11 mouse cellular contexts compared by ENCODE assay signal in genomic region chr13:56108849-56109519, GRCm38 (mm10). TPM values are rescaled to one million over a fixed set of nuclear protein-coding genes. Genes with fewer than 3 reads are reported as not detected.
A peak's percentile ranks its signal among the peaks of the same experiment; 100 is the strongest.
DNase-seq lines count a peak whose midpoint lies in the region; ATAC-seq and TF ChIP-seq lines count a peak whose summit lies in the region.
"Had no signal": no experiment of that assay in that cellular context is flagged by ENCODE, and none has a peak within 500 bp of the region (broad histone marks: within the 10 kb centered on the region; RNA-seq: fewer than 3 reads in every experiment).

No protein-coding gene starts in this region.

- DNase-seq in forebrain, postnatal 0 days: no peak
- DNase-seq in kidney, adult 11 months: no peak
- no peak for DNase-seq in gastrocnemius, postnatal 10 days
- DNase-seq in thymus, postnatal 10 days (ENCODE audit: low spot score in 2 of 2): no peak
- DNase-seq: cerebellum, postnatal 25 days; kidney, postnatal 36 days had no signal

- peaks cover 55% of the 10 kb centered on the region for H3K36me3 ChIP-seq in forebrain, embryonic 12.5 days (replicated peaks)
- peaks cover 13% of the 10 kb centered on the region; the same call in 1 of the 2 replicates for H3K36me3 ChIP-seq in forebrain, postnatal 0 days (ENCODE audit: insufficient read depth)
- H3K36me3 ChIP-seq in kidney, embryonic 15.5 days: peaks cover 32% of the 10 kb centered on the region
- H3K36me3 ChIP-seq in hindbrain, embryonic 15.5 days: peaks cover 4% of the 10 kb centered on the region; the same call in 1 of the 2 replicates
- peaks cover 18% of the 10 kb centered on the region for H3K36me3 ChIP-seq in neural tube, embryonic 13.5 days

- TF ChIP-seq CTCF in forebrain, postnatal 0 days (IDR thresholded peaks at IDR 0.05; ENCODE audit: low read depth): no peak

- WGBS in forebrain, embryonic 12.5 days: 66% methylated on average over 17 of the region's 17 CpGs
- 49% methylated on average over 17 of the region's 17 CpGs for WGBS in forebrain, postnatal 0 days
- 36% methylated on average over 17 of the region's 17 CpGs for WGBS in kidney, embryonic 15.5 days
- 48% methylated on average over 17 of the region's 17 CpGs for WGBS in hindbrain, embryonic 15.5 days
- WGBS in neural tube, embryonic 13.5 days: 45% methylated on average over 17 of the region's 17 CpGs

- no peaks in the 10 kb centered on the region for H3K27me3 ChIP-seq in forebrain, embryonic 12.5 days
- H3K27me3 ChIP-seq in forebrain, postnatal 0 days (ENCODE audit: insufficient read depth, low read length): no peaks in the 10 kb centered on the region
- no peaks in the 10 kb centered on the region for H3K27me3 ChIP-seq in kidney, embryonic 15.5 days
- no peaks in the 10 kb centered on the region for H3K27me3 ChIP-seq in hindbrain, embryonic 15.5 days
- no peaks in the 10 kb centered on the region for H3K27me3 ChIP-seq in neural tube, embryonic 13.5 days
- H3K27me3 ChIP-seq: megakaryocyte, embryonic 14.5 days had no signal

- no peaks in the 10 kb centered on the region for H3K9me3 ChIP-seq in forebrain, embryonic 12.5 days
- no peaks in the 10 kb centered on the region for H3K9me3 ChIP-seq in forebrain, postnatal 0 days (ENCODE audit: low read length)
- H3K9me3 ChIP-seq in kidney, embryonic 15.5 days (replicated peaks): no peaks in the 10 kb centered on the region
- no peaks in the 10 kb centered on the region for H3K9me3 ChIP-seq in hindbrain, embryonic 15.5 days
- H3K9me3 ChIP-seq in neural tube, embryonic 13.5 days: no peaks in the 10 kb centered on the region
- H3K9me3 ChIP-seq: megakaryocyte, embryonic 14.5 days had no signal

- peak overlapping the region; percentile 22; the same call in 1 of the 2 replicates for H3K27ac ChIP-seq in forebrain, embryonic 12.5 days
- H3K27ac ChIP-seq in forebrain, postnatal 0 days (ENCODE audit: low read depth, low read length): no peak overlapping the region
- H3K27ac ChIP-seq in kidney, embryonic 15.5 days: peak overlapping the region; percentile 76
- H3K27ac ChIP-seq in hindbrain, embryonic 15.5 days (replicated peaks): peak overlapping the region; percentile 51
- H3K27ac ChIP-seq in neural tube, embryonic 13.5 days (replicated peaks): peak overlapping the region; percentile 54

- H3K9ac ChIP-seq in forebrain, embryonic 12.5 days: no peak overlapping the region
- H3K9ac ChIP-seq in forebrain, postnatal 0 days: no peak overlapping the region; the same call in 1 of the 2 replicates
- H3K9ac ChIP-seq in kidney, embryonic 15.5 days: no peak overlapping the region
- H3K9ac ChIP-seq in hindbrain, embryonic 15.5 days: no peak overlapping the region
- 0 out of 2 replicates have a peak overlapping the region, but pooled peaks have one; percentile 46 for H3K9ac ChIP-seq in neural tube, embryonic 13.5 days

- ATAC-seq in forebrain, embryonic 12.5 days (ENCODE audit: low FRiP score): peak; percentile 46; the same call in 1 of the 2 replicates
- no peak for ATAC-seq in forebrain, postnatal 0 days
- ATAC-seq in kidney, embryonic 15.5 days (replicated peaks; ENCODE audit: low FRiP score): peak; percentile 59; the same call in 1 of the 2 replicates
- peak; percentile 24; the same call in 1 of the 2 replicates for ATAC-seq in hindbrain, embryonic 15.5 days (ENCODE audit: low FRiP score, low read depth)
- peak; percentile 60; the same call in 1 of the 2 replicates for ATAC-seq in neural tube, embryonic 13.5 days (ENCODE audit: low read depth)

- no peak overlapping the region for H3K4me3 ChIP-seq in forebrain, embryonic 12.5 days (replicated peaks)
- H3K4me3 ChIP-seq in forebrain, postnatal 0 days (ENCODE audit: low read depth, low read length): no peak overlapping the region
- H3K4me3 ChIP-seq in kidney, embryonic 15.5 days (replicated peaks): no peak overlapping the region
- H3K4me3 ChIP-seq in hindbrain, embryonic 15.5 days: no peak overlapping the region
- H3K4me3 ChIP-seq in neural tube, embryonic 13.5 days: no peak overlapping the region
- H3K4me3 ChIP-seq: megakaryocyte, embryonic 14.5 days had no signal

- peaks cover 35% of the 10 kb centered on the region for H3K4me1 ChIP-seq in forebrain, embryonic 12.5 days
- peaks cover 10% of the 10 kb centered on the region; the same call in 1 of the 2 replicates for H3K4me1 ChIP-seq in forebrain, postnatal 0 days (ENCODE audit: insufficient read depth)
- H3K4me1 ChIP-seq in kidney, embryonic 15.5 days: peaks cover 77% of the 10 kb centered on the region
- peaks cover 67% of the 10 kb centered on the region for H3K4me1 ChIP-seq in hindbrain, embryonic 15.5 days (replicated peaks)
- H3K4me1 ChIP-seq in neural tube, embryonic 13.5 days (replicated peaks): peaks cover 80% of the 10 kb centered on the region

- H3K4me2 ChIP-seq in forebrain, embryonic 12.5 days: no peak overlapping the region
- H3K4me2 ChIP-seq in forebrain, postnatal 0 days (ENCODE audit: low read depth): no peak overlapping the region
- peak overlapping the region; percentile 16; the same call in 1 of the 2 replicates for H3K4me2 ChIP-seq in kidney, embryonic 15.5 days
- no peak overlapping the region for H3K4me2 ChIP-seq in hindbrain, embryonic 15.5 days
- H3K4me2 ChIP-seq in neural tube, embryonic 13.5 days: 0 out of 2 replicates have a peak overlapping the region, but pooled peaks have one; percentile 2

RNA-seq across cellular contexts. Expression of gene H2afy, which starts 27.2 kb away (rescaled TPM):
- polyA plus RNA-seq in forebrain, embryonic 12.5 days (2016; fragmentation: Nextera tagmentation; extraction: Ambion mirVana): 651 and 663 TPM in 2 replicates
- 151 and 181 TPM in 2 replicates for total RNA-seq in forebrain, postnatal 0 days (2014; rRNA removed)
- polyA plus RNA-seq in forebrain, postnatal 0 days (2015; fragmentation: Nextera tagmentation; extraction: Ambion mirVana): 169 and 171 TPM in 2 replicates
- polyA plus RNA-seq in kidney, embryonic 15.5 days (2015; fragmentation: Nextera tagmentation; extraction: Ambion mirVana): 395 and 406 TPM in 2 replicates
- 294 and 309 TPM in 2 replicates for polyA plus RNA-seq in hindbrain, embryonic 15.5 days (2015; fragmentation: Nextera tagmentation; extraction: Ambion mirVana)
- polyA plus RNA-seq in neural tube, embryonic 13.5 days (2015; fragmentation: Nextera tagmentation; extraction: Ambion mirVana): 367 and 382 TPM in 2 replicates
- 10 to 100 TPM; 68.3 to 81.6 TPM for total RNA-seq in gastrocnemius, postnatal 10 days (2021)

Comparison
In these comparisons a context has a peak if more than half of its experiments do, and no peak if none do; other contexts are left out.
1. H3K4me2 ChIP-seq: peak in kidney, embryonic 15.5 days (single experiment) and neural tube, embryonic 13.5 days (single experiment); none in forebrain, embryonic 12.5 days (single experiment), forebrain, postnatal 0 days (single experiment) and hindbrain, embryonic 15.5 days (single experiment).